In the genomic region with DNA sequence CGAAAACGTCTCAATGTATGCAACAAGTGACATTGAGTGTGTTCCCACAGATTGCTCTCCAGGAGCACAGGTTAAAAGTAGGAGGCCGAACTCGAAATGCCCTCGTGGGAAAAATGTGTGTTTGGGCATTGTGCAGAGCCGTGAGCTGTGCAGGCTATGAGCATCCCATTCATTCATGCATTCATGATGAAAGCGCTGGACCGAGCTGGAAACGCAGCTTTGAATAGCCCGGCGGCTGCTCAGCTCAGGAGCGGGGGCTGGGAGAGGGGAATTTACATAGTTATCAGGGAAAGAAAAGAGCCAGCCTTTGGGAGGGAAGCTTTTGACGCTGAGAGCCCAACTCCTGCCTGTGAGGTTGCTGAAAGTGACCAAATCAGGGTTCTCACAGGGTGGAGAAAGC, we compare ENCODE assay signal across 8 mouse cellular contexts. TPM values are rescaled to one million over a fixed set of nuclear protein-coding genes. Genes with fewer than 3 reads are reported as not detected.
DNase-seq lines count a peak whose midpoint lies in the region; ATAC-seq and TF ChIP-seq lines count a peak whose summit lies in the region.

No protein-coding gene starts in this region.

- peak overlapping the region; percentile 87 for H3K4me3 ChIP-seq in heart, embryonic 10.5 days
- H3K4me3 ChIP-seq in ES-E14 (ENCODE audit: insufficient read depth in 1 of 2, low read depth in 1 of 2, low read length in 2 of 2, poor library complexity in 1 of 2, severe bottlenecking in 1 of 2) = peak overlapping the region; percentile 75 to 81
- H3K4me3 ChIP-seq in forebrain, embryonic 13.5 days = peak overlapping the region; percentile 66
- peak overlapping the region; percentile 77 for H3K4me3 ChIP-seq in limb, embryonic 13.5 days
- peak overlapping the region; percentile 67 for H3K4me3 ChIP-seq in stomach, embryonic 15.5 days (replicated peaks)

- H3K4me1 ChIP-seq in heart, embryonic 10.5 days = peaks cover 27% of the 10 kb centered on the region
- H3K4me1 ChIP-seq in ES-E14 (ENCODE audit: control insufficient read depth in 2 of 2, insufficient read depth in 2 of 2, low read length in 2 of 2, poor library complexity in 1 of 2) = peaks cover 10 to 15% of the 10 kb centered on the region in 2 experiments
- H3K4me1 ChIP-seq in forebrain, embryonic 13.5 days = peaks cover 44% of the 10 kb centered on the region
- H3K4me1 ChIP-seq in limb, embryonic 13.5 days = peaks cover 31% of the 10 kb centered on the region
- peaks cover 11% of the 10 kb centered on the region; the same call in 1 of the 2 replicates for H3K4me1 ChIP-seq in stomach, embryonic 15.5 days

- no peak for DNase-seq in heart, embryonic 10.5 days (ENCODE audit: low spot score)
- DNase-seq in heart, postnatal 25 days (ENCODE audit: low spot score) = no peak
- DNase-seq in ES-E14 (ENCODE audit: low read depth, low spot score) (no peak), MN1 (ENCODE audit: low spot score) (no peak)
- no peak for DNase-seq in cerebellum, adult 11-12 months

- H3K9ac ChIP-seq in ES-E14 (ENCODE audit: insufficient read depth, low read depth, low read length, poor library complexity, severe bottlenecking) = no peak overlapping the region
- H3K9ac ChIP-seq in forebrain, embryonic 13.5 days = peak overlapping the region; percentile 83
- peak overlapping the region; percentile 78; the same call in 1 of the 2 replicates for H3K9ac ChIP-seq in limb, embryonic 13.5 days
- no peak overlapping the region for H3K9ac ChIP-seq in stomach, embryonic 15.5 days

- ATAC-seq in forebrain, embryonic 13.5 days = peak; percentile 66
- ATAC-seq in limb, embryonic 13.5 days (ENCODE audit: low FRiP score, low read depth) = no peak
- ATAC-seq in stomach, embryonic 15.5 days (ENCODE audit: insufficient read depth, low FRiP score, low read depth) = no peak

- WGBS in heart, embryonic 10.5 days = 2% methylated on average over 13 of the region's 13 CpGs
- WGBS in forebrain, embryonic 13.5 days = under 1% methylated on average over 13 of the region's 13 CpGs
- WGBS in limb, embryonic 13.5 days = 3% methylated on average over 13 of the region's 13 CpGs
- WGBS in stomach, embryonic 15.5 days = 8% methylated on average over 13 of the region's 13 CpGs

- no peaks in the 10 kb centered on the region for H3K9me3 ChIP-seq in heart, embryonic 10.5 days
- no peaks in the 10 kb centered on the region for H3K9me3 ChIP-seq in ES-E14 (ENCODE audit: control insufficient read depth, insufficient read depth, low read depth, low read length)
- H3K9me3 ChIP-seq in forebrain, embryonic 13.5 days (replicated peaks) = no peaks in the 10 kb centered on the region
- H3K9me3 ChIP-seq in limb, embryonic 13.5 days = no peaks in the 10 kb centered on the region
- H3K9me3 ChIP-seq in stomach, embryonic 15.5 days = no peaks in the 10 kb centered on the region

- H3K36me3 ChIP-seq in heart, embryonic 10.5 days = no peaks in the 10 kb centered on the region
- H3K36me3 ChIP-seq in ES-E14 (ENCODE audit: control insufficient read depth, insufficient read depth, low read length, poor library complexity, severe bottlenecking) = no peaks in the 10 kb centered on the region
- H3K36me3 ChIP-seq in forebrain, embryonic 13.5 days (ENCODE audit: poor library complexity, severe bottlenecking) = no peaks in the 10 kb centered on the region
- no peaks in the 10 kb centered on the region for H3K36me3 ChIP-seq in limb, embryonic 13.5 days
- H3K36me3 ChIP-seq in stomach, embryonic 15.5 days = no peaks in the 10 kb centered on the region

- H3K27ac ChIP-seq in heart, embryonic 10.5 days = no peak overlapping the region
- H3K27ac ChIP-seq in ES-E14 (ENCODE audit: insufficient read depth, low read depth, low read length, poor library complexity, severe bottlenecking) = no peak overlapping the region
- H3K27ac ChIP-seq in forebrain, embryonic 13.5 days = peak overlapping the region; percentile 60
- no peak overlapping the region for H3K27ac ChIP-seq in limb, embryonic 13.5 days
- no peak overlapping the region for H3K27ac ChIP-seq in stomach, embryonic 15.5 days

- H3K27me3 ChIP-seq in heart, embryonic 10.5 days (ENCODE audit: insufficient read depth, poor library complexity, severe bottlenecking) = no peaks in the 10 kb centered on the region
- 0 out of 2 replicates have a peak, but pooled peaks cover 3% of the 10 kb centered on the region for H3K27me3 ChIP-seq in forebrain, embryonic 13.5 days
- H3K27me3 ChIP-seq in limb, embryonic 13.5 days = peaks cover 26% of the 10 kb centered on the region
- no peaks in the 10 kb centered on the region for H3K27me3 ChIP-seq in stomach, embryonic 15.5 days (replicated peaks)

- intact Hi-C loops in heart, postnatal 25 days (cut with DNase I) = no loop called here

- in situ Hi-C loops in ES-E14 (cut with MboI; ENCODE audit: low sequenced_read_pairs in 2 of 2, unreplicated experiment in 2 of 2) = no loop called here

- peak overlapping the region; percentile 84 for H3K4me2 ChIP-seq in forebrain, embryonic 13.5 days
- peak overlapping the region; percentile 98 for H3K4me2 ChIP-seq in limb, embryonic 13.5 days (replicated peaks)
- peak overlapping the region; percentile 99 for H3K4me2 ChIP-seq in stomach, embryonic 15.5 days

TF ChIP-seq in ES-E14, 5 proteins besides CTCF, POLR2A, EP300 and RAD21:
- no peak for TF ChIP-seq HCFC1 (IDR thresholded peaks at IDR 0.05; ENCODE audit: borderline replicate concordance, insufficient read depth, low read length)

RNA-seq across cellular contexts. Expression of gene Lama1, which starts 1.2 kb away (rescaled TPM):
- polyA plus RNA-seq in heart, embryonic 10.5 days (2016; fragmentation: Nextera tagmentation; extraction: Ambion mirVana) = 4.1 and 7.0 TPM in 2 replicates
- 1 to 10 TPM in 1 of 2 experiments, under 1 TPM in 1; 0.78 to 1.1 TPM for total RNA-seq in heart, postnatal 25 days (2021)
- 112 and 116 TPM in 2 replicates for total RNA-seq in ES-E14 (2012; rRNA removed)
- 4.7 and 6.7 TPM in 2 replicates for polyA plus RNA-seq in forebrain, embryonic 13.5 days (2015; fragmentation: Nextera tagmentation; extraction: Ambion mirVana)
- 2.8 and 3.3 TPM in 2 replicates for polyA plus RNA-seq in limb, embryonic 13.5 days (2015; fragmentation: Nextera tagmentation; extraction: Ambion mirVana)
- polyA plus RNA-seq in stomach, embryonic 15.5 days (2015; fragmentation: Nextera tagmentation; extraction: Ambion mirVana) = 4.3 and 4.4 TPM in 2 replicates

Comparison
In these comparisons a context has a peak if more than half of its experiments do, and no peak if none do; other contexts are left out.
1. H3K9ac ChIP-seq: peak in forebrain, embryonic 13.5 days (single experiment) and limb, embryonic 13.5 days (single experiment); none in ES-E14 (single experiment) and stomach, embryonic 15.5 days (single experiment).
2. Peak in every context shown above with its lines, with median percentiles within 50 percentile points of each other: H3K4me3 ChIP-seq and H3K4me2 ChIP-seq.